Mouse (Mus musculus) megakaryocyte, embryonic 14.5 days (primary cell): ENCODE measurements around the gene Nhsl2.

Source experiments
- FLI1 ChIP-seq: IDR thresholded peaks from 2 replicates; pipeline ENCODE4 v1.6.1; 2012; ENCODE audit warnings: low read length, inconsistent platforms, mixed read lengths
- GATA1 ChIP-seq: IDR thresholded peaks from 3 replicates; pipeline ENCODE4 v1.6.1; 2012; ENCODE audit warnings: mixed read lengths, low read length, inconsistent platforms, borderline replicate concordance

DNA sequence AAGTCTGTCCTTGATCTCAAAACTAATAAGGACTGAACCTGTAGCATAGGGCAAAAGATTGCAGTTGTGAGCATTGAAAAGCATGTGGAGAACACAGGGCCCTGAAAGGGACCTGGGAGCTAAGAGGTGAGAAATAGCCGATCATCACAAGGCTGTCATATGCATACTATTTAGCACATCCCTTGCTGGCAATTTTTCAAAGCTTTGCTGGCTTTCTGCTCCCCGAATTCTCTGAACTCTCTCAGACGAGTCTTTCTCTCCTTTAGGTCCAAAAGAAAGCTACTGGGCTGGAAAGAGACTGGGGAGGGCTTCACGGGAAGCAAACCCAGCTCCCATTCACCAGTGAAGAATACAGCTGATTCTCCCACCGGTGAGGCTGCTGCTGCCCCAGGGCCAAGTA, 233.2 kb downstream of the Nhsl2 start:
- TF ChIP-seq GATA1 = no peak
- TF ChIP-seq FLI1 = no peak
